Mouse (Mus musculus) bone marrow macrophage, adult 2 months (primary cell): ENCODE results near the gene Ddost.

ENCODE experiments used
- CTCF ChIP-seq: IDR thresholded peaks from 2 replicates; pipeline ENCODE4 v1.5.1; 2012; ENCODE audit warnings: low read depth, mild to moderate bottlenecking, low read length, moderate library complexity
- POLR2A ChIP-seq: IDR thresholded peaks from 2 replicates; pipeline ENCODE4 v1.6.1; 2012; ENCODE audit warnings: mild to moderate bottlenecking, low read depth, low read length, borderline replicate concordance

DNA sequence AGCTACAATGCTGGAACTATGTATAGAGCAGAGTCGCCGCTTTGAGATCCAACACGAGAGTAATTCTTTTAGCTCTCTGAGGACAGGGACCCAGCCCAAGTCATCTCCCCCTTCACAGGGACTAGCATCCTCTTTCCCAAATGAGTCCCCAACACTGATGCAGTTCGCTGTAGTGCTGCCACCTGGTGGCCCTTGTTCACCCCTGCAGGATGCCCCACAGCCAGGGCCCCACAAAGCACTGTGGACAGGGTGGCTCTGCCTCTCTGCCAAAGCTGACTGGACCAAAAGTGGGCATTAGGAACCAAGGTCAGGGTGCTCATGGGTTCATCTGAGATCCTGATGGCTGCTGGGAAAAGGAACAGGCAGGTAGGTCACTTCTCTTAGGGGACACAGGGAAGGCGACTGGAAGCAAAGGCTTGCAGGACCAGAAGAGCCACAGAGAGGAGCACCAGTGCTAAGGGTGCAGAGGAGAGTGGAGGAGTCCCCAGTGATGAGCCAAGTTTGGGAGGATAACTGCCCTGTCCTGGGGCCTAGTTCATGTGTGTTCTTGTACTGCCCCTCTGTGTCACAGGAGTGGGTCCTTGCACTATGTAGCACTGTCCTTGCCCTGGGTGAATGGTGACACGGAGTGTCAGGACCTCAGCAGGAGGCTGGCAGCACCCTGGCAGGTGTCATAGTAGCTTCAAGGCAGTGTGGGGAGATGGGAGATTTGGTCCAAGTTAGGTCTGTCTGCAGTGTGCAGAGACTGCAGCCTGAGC, 14.2 kb downstream of the Ddost start:
- no peak for TF ChIP-seq POLR2A
- peak; percentile 59; the same call in 1 of the 2 replicates for TF ChIP-seq CTCF
